Mouse (Mus musculus) left cerebral cortex, adult 9 months (tissue): ENCODE data around the gene Brpf3.
A peak's percentile ranks its signal among the peaks of the same experiment; 100 is the strongest.

ENCODE experiments used
- DNase-seq, 2 experiments: peaks; one replicate each; pipeline ENCODE4 v3.0.0; 2022; ENCODE audit warnings: low spot score in 2 of 2

Brpf3 gene

GRCm38 (mm10) chr17:28874216-28874615 lies 73.3 kb downstream of the Brpf3 start:
- peak in 1 of 2 experiments; percentile 44 for DNase-seq

GRCm38 (mm10) chr17:28874825-28875224 lies 73.9 kb downstream of the Brpf3 start:
- DNase-seq, result no peak

- DNase-seq, result peak; percentile 69 to 77
Measured at GRCm38 (mm10) chr17:28875316-28875715, 74.4 kb downstream of the Brpf3 start.

DNA sequence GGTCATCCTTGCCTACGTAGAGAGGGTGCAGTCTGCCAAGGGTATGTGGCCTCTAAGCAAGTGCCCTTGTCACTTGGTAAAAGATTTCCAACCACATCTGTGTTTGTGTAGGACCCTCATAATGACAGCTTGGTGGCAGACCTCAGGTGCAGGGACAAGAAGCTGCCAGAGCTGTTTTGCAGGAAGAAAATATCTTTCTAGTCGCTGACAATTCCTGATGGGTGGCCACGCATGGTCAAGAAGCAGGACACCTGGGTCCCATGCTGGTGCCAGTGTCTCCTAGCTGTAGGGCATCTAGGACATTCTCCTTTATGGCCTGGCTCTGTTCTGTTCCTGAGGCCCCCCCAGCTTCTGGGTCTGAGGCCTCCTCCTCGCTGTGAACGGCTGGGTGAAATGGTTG lies 75.4 kb downstream of the Brpf3 start:
- DNase-seq, result no peak

GRCm38 (mm10) chr17:28876821-28877220 lies 75.9 kb downstream of the Brpf3 start:
- peak in 1 of 2 experiments; percentile 31 for DNase-seq

DNA sequence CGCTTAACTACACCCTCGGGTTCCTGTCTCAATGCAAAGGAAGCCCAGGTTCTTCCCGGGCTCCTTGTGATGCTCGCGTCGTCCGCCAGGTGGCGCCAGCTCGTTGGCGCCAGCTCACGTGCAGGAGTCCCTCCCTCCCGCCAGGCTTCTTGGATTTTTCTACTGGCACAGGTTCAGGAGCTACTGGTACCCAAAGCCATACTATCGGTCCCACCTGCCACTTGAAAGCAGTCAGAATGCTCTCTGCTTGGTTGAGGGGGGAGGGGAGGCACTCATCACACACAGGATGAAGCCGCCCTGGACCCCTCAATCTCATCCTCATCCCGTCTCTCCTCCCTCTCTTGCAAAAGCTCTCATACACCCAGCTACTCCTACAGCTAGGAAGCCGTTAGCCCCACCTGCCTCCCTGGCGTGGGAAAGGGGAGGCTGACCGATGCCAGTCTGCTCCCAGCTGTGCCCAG lies 79.1 kb downstream of the Brpf3 start:
- peak in 1 of 2 experiments; percentile 85 for DNase-seq

DNA sequence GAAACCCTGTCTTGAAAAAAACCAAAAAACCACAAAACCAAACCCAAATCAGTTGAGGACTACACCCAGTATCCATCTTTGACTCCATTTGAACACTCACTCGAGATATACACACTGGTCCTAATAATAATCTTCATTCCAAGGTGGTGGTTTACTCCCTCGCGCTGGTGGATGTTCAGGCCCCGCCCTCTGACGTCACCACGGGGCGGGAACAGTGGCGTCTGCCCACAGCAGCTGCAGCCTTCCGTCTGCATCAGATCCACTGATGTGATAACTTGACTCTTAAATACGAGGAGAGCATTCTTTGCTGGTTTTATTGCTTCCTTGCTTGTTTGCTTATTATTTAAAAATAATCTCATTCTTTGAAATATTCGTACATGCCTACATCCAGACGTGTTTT lies 81.4 kb downstream of the Brpf3 start:
- DNase-seq, result peak in 1 of 2 experiments; percentile 46

DNA sequence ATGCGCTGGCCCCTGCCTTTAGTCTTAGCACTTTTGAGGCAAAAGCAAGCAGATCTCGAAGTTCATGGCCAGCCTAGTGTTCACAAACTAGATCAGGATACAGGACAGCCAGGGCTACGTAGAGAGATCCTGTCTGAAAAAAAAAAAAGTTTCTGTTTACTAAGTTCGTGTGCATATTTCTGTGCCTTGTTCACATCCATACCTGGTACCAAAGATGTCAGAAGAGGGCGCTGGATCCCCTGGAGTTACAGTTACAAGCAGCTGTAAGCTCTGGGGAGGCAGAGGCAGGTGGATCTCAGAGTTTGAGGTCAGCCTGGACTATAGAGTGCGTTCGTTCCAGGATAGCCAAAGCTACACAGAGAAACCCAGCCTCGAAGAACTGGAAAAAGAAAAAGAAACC lies 81.9 kb downstream of the Brpf3 start:
- no peak for DNase-seq

GRCm38 (mm10) chr17:28883941-28884516 lies 83.1 kb downstream of the Brpf3 start:
- no peak for DNase-seq

GRCm38 (mm10) chr17:28885231-28885630 lies 84.3 kb downstream of the Brpf3 start:
- DNase-seq, result no peak

- no peak for DNase-seq
Measured at GRCm38 (mm10) chr17:28886266-28886665, 85.4 kb downstream of the Brpf3 start.
